Comparison of ENCODE assay signal across 12 mouse cellular contexts in the genomic region with DNA sequence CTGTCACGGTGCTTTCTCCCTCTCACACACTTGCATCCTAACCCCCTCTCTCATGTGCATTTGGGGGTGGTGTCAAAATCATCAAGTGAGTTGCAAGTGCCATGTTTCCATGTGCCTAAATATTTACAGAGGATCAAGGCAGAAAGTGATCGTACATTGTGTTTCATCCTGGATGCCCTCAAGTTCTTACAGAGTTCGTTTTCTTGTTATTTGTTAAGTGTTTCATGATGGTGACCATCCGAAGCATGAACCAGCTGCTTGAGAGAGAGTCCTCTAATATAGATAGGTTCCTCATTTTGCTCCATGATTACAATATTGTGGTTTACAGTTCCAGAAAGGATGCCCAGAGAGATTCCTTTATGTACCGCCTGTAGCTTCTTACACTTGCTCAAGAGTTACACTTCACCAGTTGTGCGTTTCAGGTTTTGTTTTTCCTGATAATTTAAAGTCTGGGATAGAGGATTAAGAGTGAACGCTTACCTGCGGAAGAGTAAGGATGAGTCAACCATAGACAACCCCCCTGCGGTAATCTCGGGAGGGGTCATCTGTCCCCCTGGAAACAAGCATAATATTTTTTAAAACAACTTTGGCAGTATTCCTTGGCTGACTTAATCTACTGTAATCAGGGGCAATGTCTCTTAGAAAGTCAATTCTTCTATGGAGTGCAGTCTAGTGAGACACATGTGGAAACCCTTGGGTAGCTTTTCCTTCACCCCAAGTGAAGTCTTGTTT. TPM values are rescaled to one million over a fixed set of nuclear protein-coding genes. Genes with fewer than 3 reads are reported as not detected.
DNase-seq lines count a peak whose midpoint lies in the region; ATAC-seq and TF ChIP-seq lines count a peak whose summit lies in the region.
"Had no signal": no experiment of that assay in that cellular context is flagged by ENCODE, and none has a peak within 500 bp of the region (broad histone marks: within the 10 kb centered on the region; RNA-seq: fewer than 3 reads in every experiment).

No protein-coding gene starts in this region.

- TF ChIP-seq CTCF in heart, postnatal 0 days (IDR thresholded peaks at IDR 0.05; ENCODE audit: low read depth) = no peak
- no peak for TF ChIP-seq CTCF in lung, postnatal 0 days (IDR thresholded peaks at IDR 0.05)
- TF ChIP-seq CTCF in intestine, postnatal 0 days (IDR thresholded peaks at IDR 0.05; ENCODE audit: low read depth) = no peak

- no peak for ATAC-seq in heart, postnatal 0 days (ENCODE audit: insufficient read depth, low read depth)
- ATAC-seq in lung, postnatal 0 days = peak; percentile 54
- no peak for ATAC-seq in intestine, postnatal 0 days
- no peak for ATAC-seq in midbrain, embryonic 11.5 days (ENCODE audit: low FRiP score)
- ATAC-seq in midbrain, embryonic 14.5 days (ENCODE audit: low FRiP score, low TSS enrichment) = no peak
- ATAC-seq: forebrain, embryonic 15.5 days had no signal

- peak overlapping the region; percentile 45 for H3K4me2 ChIP-seq in heart, postnatal 0 days (ENCODE audit: low read depth, low read length)
- peak overlapping the region; percentile 56 for H3K4me2 ChIP-seq in lung, postnatal 0 days (replicated peaks; ENCODE audit: low read depth, low read length)
- peak overlapping the region; percentile 9 for H3K4me2 ChIP-seq in intestine, postnatal 0 days (replicated peaks; ENCODE audit: low read depth)
- no peak overlapping the region for H3K4me2 ChIP-seq in midbrain, embryonic 11.5 days
- no peak overlapping the region for H3K4me2 ChIP-seq in midbrain, embryonic 14.5 days (ENCODE audit: low read length)
- H3K4me2 ChIP-seq: forebrain, embryonic 15.5 days; hindbrain, embryonic 15.5 days; liver, embryonic 11.5 days had no signal

- no peaks in the 10 kb centered on the region for H3K27me3 ChIP-seq in heart, postnatal 0 days (ENCODE audit: control insufficient read depth, insufficient read depth, low read length)
- H3K27me3 ChIP-seq in lung, postnatal 0 days (replicated peaks; ENCODE audit: insufficient read depth, low read length) = no peaks in the 10 kb centered on the region
- H3K27me3 ChIP-seq in intestine, postnatal 0 days (replicated peaks; ENCODE audit: control insufficient read depth, insufficient read depth, low read length) = no peaks in the 10 kb centered on the region
- H3K27me3 ChIP-seq in midbrain, embryonic 11.5 days (ENCODE audit: control insufficient read depth, insufficient read depth, low read length) = no peaks in the 10 kb centered on the region
- no peaks in the 10 kb centered on the region for H3K27me3 ChIP-seq in midbrain, embryonic 14.5 days (ENCODE audit: control insufficient read depth, insufficient read depth, low read length)
- H3K27me3 ChIP-seq: CH12.LX; forebrain, embryonic 15.5 days; hindbrain, embryonic 15.5 days had no signal

- no peak for DNase-seq in heart, postnatal 0 days (ENCODE audit: low spot score)
- no peak for DNase-seq in heart, adult 8-10 months (ENCODE audit: low spot score)
- peak; percentile 63 for DNase-seq in lung, postnatal 0 days (ENCODE audit: low spot score)
- no peak for DNase-seq in lung, postnatal 4 days
- no peak for DNase-seq in midbrain, embryonic 11.5 days (ENCODE audit: low spot score, missing footprints)
- no peak for DNase-seq in midbrain, embryonic 14.5 days
- DNase-seq: cerebellum, adult 9-10 months had no signal

- no peak for TF ChIP-seq EP300 in heart, postnatal 0 days (IDR thresholded peaks at IDR 0.05; ENCODE audit: low read depth)
- TF ChIP-seq EP300 in lung, postnatal 0 days (IDR thresholded peaks at IDR 0.05) = peak; percentile 62

- no peaks in the 10 kb centered on the region for H3K4me1 ChIP-seq in heart, postnatal 0 days (ENCODE audit: control insufficient read depth, insufficient read depth)
- peaks cover 11% of the 10 kb centered on the region; the same call in 1 of the 2 replicates for H3K4me1 ChIP-seq in lung, postnatal 0 days (ENCODE audit: insufficient read depth, low read depth, low read length)
- peaks cover 3% of the 10 kb centered on the region; the same call in 1 of the 2 replicates for H3K4me1 ChIP-seq in intestine, postnatal 0 days (replicated peaks; ENCODE audit: control insufficient read depth, insufficient read depth, low read length)
- H3K4me1 ChIP-seq in midbrain, embryonic 11.5 days (ENCODE audit: control insufficient read depth, insufficient read depth, low read length) = no peaks in the 10 kb centered on the region
- no peaks in the 10 kb centered on the region for H3K4me1 ChIP-seq in midbrain, embryonic 14.5 days (ENCODE audit: control insufficient read depth, insufficient read depth, low read length)
- H3K4me1 ChIP-seq: forebrain, embryonic 15.5 days; hindbrain, embryonic 15.5 days had no signal

- peak overlapping the region; percentile 77 for H3K27ac ChIP-seq in heart, postnatal 0 days (ENCODE audit: low read depth)
- peak overlapping the region; percentile 86 for H3K27ac ChIP-seq in lung, postnatal 0 days (ENCODE audit: low read length)
- H3K27ac ChIP-seq in intestine, postnatal 0 days (ENCODE audit: low read depth, low read length) = no peak overlapping the region
- H3K27ac ChIP-seq in midbrain, embryonic 11.5 days (ENCODE audit: low read depth, low read length) = no peak overlapping the region
- H3K27ac ChIP-seq in midbrain, embryonic 14.5 days (replicated peaks; ENCODE audit: low read depth, low read length) = no peak overlapping the region
- H3K27ac ChIP-seq: forebrain, embryonic 15.5 days; hindbrain, embryonic 15.5 days had no signal

- H3K9me3 ChIP-seq in heart, postnatal 0 days (replicated peaks; ENCODE audit: control insufficient read depth, low read length) = no peaks in the 10 kb centered on the region
- no peaks in the 10 kb centered on the region for H3K9me3 ChIP-seq in lung, postnatal 0 days (ENCODE audit: low read length)
- no peaks in the 10 kb centered on the region for H3K9me3 ChIP-seq in intestine, postnatal 0 days (ENCODE audit: control insufficient read depth)
- no peaks in the 10 kb centered on the region for H3K9me3 ChIP-seq in midbrain, embryonic 11.5 days (ENCODE audit: control insufficient read depth, low read length)
- H3K9me3 ChIP-seq in midbrain, embryonic 14.5 days (ENCODE audit: control insufficient read depth, low read length) = no peaks in the 10 kb centered on the region
- H3K9me3 ChIP-seq: forebrain, embryonic 15.5 days; hindbrain, embryonic 15.5 days had no signal

- H3K36me3 ChIP-seq in heart, postnatal 0 days (replicated peaks; ENCODE audit: control insufficient read depth, insufficient read depth, low read length) = peaks cover 26% of the 10 kb centered on the region
- no peaks in the 10 kb centered on the region for H3K36me3 ChIP-seq in lung, postnatal 0 days (ENCODE audit: insufficient read depth, low read length)
- H3K36me3 ChIP-seq in intestine, postnatal 0 days (ENCODE audit: control insufficient read depth, insufficient read depth) = peaks cover 11% of the 10 kb centered on the region; the same call in 1 of the 2 replicates
- no peaks in the 10 kb centered on the region for H3K36me3 ChIP-seq in midbrain, embryonic 11.5 days (ENCODE audit: control insufficient read depth, insufficient read depth, low read length)
- H3K36me3 ChIP-seq in midbrain, embryonic 14.5 days (ENCODE audit: control insufficient read depth, insufficient read depth, low read length) = no peaks in the 10 kb centered on the region
- H3K36me3 ChIP-seq: forebrain, embryonic 15.5 days; hindbrain, embryonic 15.5 days had no signal

- peak overlapping the region; percentile 9; the same call in 1 of the 2 replicates for H3K4me3 ChIP-seq in heart, postnatal 0 days (ENCODE audit: low read depth, low read length)
- H3K4me3 ChIP-seq in lung, postnatal 0 days (ENCODE audit: low read depth, low read length) = peak overlapping the region; percentile 1; the same call in 1 of the 2 replicates
- H3K4me3 ChIP-seq in intestine, postnatal 0 days (ENCODE audit: low read depth, low read length) = no peak overlapping the region
- no peak overlapping the region for H3K4me3 ChIP-seq in midbrain, embryonic 11.5 days (ENCODE audit: low read depth, low read length)
- no peak overlapping the region for H3K4me3 ChIP-seq in midbrain, embryonic 14.5 days (replicated peaks; ENCODE audit: low read depth, low read length)
- H3K4me3 ChIP-seq: forebrain, embryonic 15.5 days; hindbrain, embryonic 15.5 days had no signal

- 0 out of 2 replicates have a peak overlapping the region, but pooled peaks have one; percentile 6 for H3K9ac ChIP-seq in heart, postnatal 0 days (replicated peaks; ENCODE audit: low read depth, low read length)
- H3K9ac ChIP-seq in lung, postnatal 0 days (replicated peaks; ENCODE audit: low read depth) = no peak overlapping the region
- H3K9ac ChIP-seq in intestine, postnatal 0 days (ENCODE audit: low read depth, low read length) = no peak overlapping the region
- H3K9ac ChIP-seq in midbrain, embryonic 11.5 days (ENCODE audit: low read length) = no peak overlapping the region
- no peak overlapping the region for H3K9ac ChIP-seq in midbrain, embryonic 14.5 days (replicated peaks; ENCODE audit: low read length)
- H3K9ac ChIP-seq: forebrain, embryonic 15.5 days; hindbrain, embryonic 15.5 days had no signal

- 62% methylated on average over 10 of the region's 10 CpGs for WGBS in heart, postnatal 0 days
- 55% methylated on average over 10 of the region's 10 CpGs for WGBS in lung, postnatal 0 days
- 68% methylated on average over 10 of the region's 10 CpGs for WGBS in intestine, postnatal 0 days
- 88% methylated on average over 10 of the region's 10 CpGs for WGBS in midbrain, embryonic 11.5 days
- 91% methylated on average over 10 of the region's 10 CpGs for WGBS in midbrain, embryonic 14.5 days

RNA-seq across cellular contexts. Expression of gene Map3k20, which starts 11.7 kb away (rescaled TPM):
- 95.0 and 108 TPM in 2 replicates for total RNA-seq in heart, postnatal 0 days (2014; rRNA removed; ENCODE audit: low replicate concordance)
- polyA plus RNA-seq in heart, postnatal 0 days (2015; fragmentation: Nextera tagmentation; extraction: Ambion mirVana) = 24.4 and 26.1 TPM in 2 replicates
- 100 to 1,000 TPM; 281 to 324 (median 299) TPM for total RNA-seq in heart, adult 8-10 months (2022)
- polyA plus RNA-seq in lung, postnatal 0 days (2015; fragmentation: Nextera tagmentation; extraction: Ambion mirVana) = 18.5 and 19.4 TPM in 2 replicates
- polyA plus RNA-seq in intestine, postnatal 0 days (2015; fragmentation: Nextera tagmentation; extraction: Ambion mirVana) = 9.0 and 9.6 TPM in 2 replicates
- polyA plus RNA-seq in midbrain, embryonic 11.5 days (2014; fragmentation: Nextera tagmentation; extraction: Ambion mirVana) = 7.5 and 8.3 TPM in 2 replicates
- 3.8 and 6.6 TPM in 2 replicates for polyA plus RNA-seq in midbrain, embryonic 14.5 days (2014; fragmentation: Nextera tagmentation; extraction: Ambion mirVana)

Comparison
In these comparisons a context has a peak if more than half of its experiments do, and no peak if none do; other contexts are left out.
1. H3K27ac ChIP-seq: peak in heart, postnatal 0 days (single experiment) and lung, postnatal 0 days (single experiment); none in intestine, postnatal 0 days (single experiment), midbrain, embryonic 11.5 days (single experiment) and midbrain, embryonic 14.5 days (single experiment).
2. H3K4me2 ChIP-seq: peak in heart, postnatal 0 days (single experiment), lung, postnatal 0 days (single experiment) and intestine, postnatal 0 days (single experiment); none in midbrain, embryonic 11.5 days (single experiment) and midbrain, embryonic 14.5 days (single experiment).
3. H3K4me3 ChIP-seq: peak in heart, postnatal 0 days (single experiment) and lung, postnatal 0 days (single experiment); none in intestine, postnatal 0 days (single experiment), midbrain, embryonic 11.5 days (single experiment) and midbrain, embryonic 14.5 days (single experiment).